Mouse (Mus musculus): ENCODE measurements around the gene Ccdc51. TPM values are rescaled to one million over a fixed set of nuclear protein-coding genes. Genes with fewer than 3 reads are reported as not detected.

Ccdc51 gene
- polyA plus RNA-seq, 1 experiment from 2014 or later = 10.6 TPM

DNA sequence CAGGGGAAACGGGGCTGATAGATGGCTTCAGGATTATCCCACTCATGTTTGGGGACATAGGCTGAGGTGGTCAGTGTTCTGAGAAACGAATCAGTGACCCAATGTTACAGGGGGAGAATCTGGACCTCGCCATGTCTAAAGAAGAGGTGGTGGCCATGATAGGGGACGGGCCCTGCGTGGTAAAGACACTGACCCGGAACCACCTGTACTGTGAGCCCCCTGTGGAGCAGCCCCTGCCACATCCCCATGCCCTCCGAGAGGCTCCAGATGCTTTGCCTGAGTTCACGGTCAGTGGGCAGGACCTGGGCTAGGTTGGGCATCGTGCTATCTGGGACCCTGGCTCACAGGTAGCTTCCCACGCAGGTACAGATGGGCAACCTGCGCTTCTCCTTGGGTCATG is 27.9 kb downstream of the Ccdc51 start:
- no peak for TF ChIP-seq CTCF (IDR thresholded peaks at IDR 0.05; ENCODE audit: low read depth)
- 94% methylated on average over 11 of the region's 11 CpGs for WGBS
- Histone ChIP-seq H3K27me3 (ENCODE audit: insufficient read depth, low read length) (no peaks in the 10 kb centered on the region), H3K36me3 (ENCODE audit: insufficient read depth) (peaks cover 98% of the 10 kb centered on the region), H3K27ac (ENCODE audit: low read depth) (no peak overlapping the region), H3K9me3 (ENCODE audit: low read depth, low read length) (no peaks in the 10 kb centered on the region), H3K4me1 (ENCODE audit: insufficient read depth) (no peaks in the 10 kb centered on the region), H3K4me2 (no peak overlapping the region), H3K4me3 (ENCODE audit: low read depth, low read length) (no peak overlapping the region), H3K9ac (no peak overlapping the region)
- DNase-seq (no peak), ATAC-seq (ENCODE audit: insufficient read depth) (no peak)

DNA sequence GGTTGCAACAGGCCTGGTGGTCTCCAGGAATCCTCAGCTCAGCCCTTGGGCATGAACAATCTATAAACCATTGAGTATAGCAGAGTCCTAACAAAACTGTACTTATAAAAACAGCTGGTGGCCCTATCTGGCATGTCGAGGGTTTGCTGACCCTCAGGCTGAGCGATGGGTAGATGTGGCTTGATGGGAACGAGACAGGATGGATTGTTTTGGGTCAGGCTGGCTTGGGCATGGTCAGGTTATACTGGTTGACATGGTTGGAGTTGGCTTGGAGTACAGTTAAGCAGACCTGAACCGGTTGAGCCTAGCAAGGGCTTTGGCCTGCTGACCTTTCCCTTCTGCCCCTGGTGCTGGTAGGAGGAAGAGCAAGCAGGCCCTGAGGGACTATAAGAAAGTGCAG is 28.8 kb downstream of the Ccdc51 start:
- 88% methylated on average over 4 of the region's 4 CpGs for WGBS
- Histone ChIP-seq H3K27me3 (ENCODE audit: insufficient read depth, low read length) (no peaks in the 10 kb centered on the region), H3K9me3 (ENCODE audit: low read depth, low read length) (no peaks in the 10 kb centered on the region), H3K4me3 (ENCODE audit: low read depth, low read length) (no peak overlapping the region), H3K27ac (ENCODE audit: low read depth) (no peak overlapping the region), H3K4me2 (no peak overlapping the region), H3K9ac (no peak overlapping the region), H3K36me3 (ENCODE audit: insufficient read depth) (peaks cover 98% of the 10 kb centered on the region), H3K4me1 (ENCODE audit: insufficient read depth) (no peaks in the 10 kb centered on the region)
- ATAC-seq (ENCODE audit: insufficient read depth) (no peak), DNase-seq (no peak)
- no peak for TF ChIP-seq CTCF (IDR thresholded peaks at IDR 0.05; ENCODE audit: low read depth)

DNA sequence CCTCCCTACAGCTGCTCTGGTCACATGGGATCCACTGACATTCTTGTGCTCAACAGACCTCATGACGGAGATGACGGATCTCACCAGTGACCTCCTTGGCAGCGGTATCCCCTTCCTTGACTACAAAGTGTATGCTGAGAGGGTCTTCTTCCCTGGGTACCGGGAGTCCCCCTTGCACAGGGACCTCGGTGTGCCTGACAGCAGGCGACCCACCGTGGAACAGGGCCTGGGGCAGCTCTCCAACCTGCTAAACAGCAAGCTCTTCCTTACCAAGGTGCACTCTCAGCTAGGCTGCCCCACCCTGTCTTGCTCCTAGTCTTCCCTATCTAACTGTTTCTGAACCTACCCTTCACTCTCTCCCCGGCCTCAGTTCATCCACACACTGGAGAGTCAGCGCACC is 29.3 kb downstream of the Ccdc51 start:
- no peak for TF ChIP-seq CTCF (IDR thresholded peaks at IDR 0.05; ENCODE audit: low read depth)
- Histone ChIP-seq H3K4me1 (ENCODE audit: insufficient read depth) (no peaks in the 10 kb centered on the region), H3K36me3 (ENCODE audit: insufficient read depth) (peaks cover 98% of the 10 kb centered on the region), H3K27ac (ENCODE audit: low read depth) (no peak overlapping the region), H3K4me2 (no peak overlapping the region), H3K4me3 (ENCODE audit: low read depth, low read length) (no peak overlapping the region), H3K9ac (no peak overlapping the region), H3K27me3 (ENCODE audit: insufficient read depth, low read length) (no peaks in the 10 kb centered on the region), H3K9me3 (ENCODE audit: low read depth, low read length) (no peaks in the 10 kb centered on the region)
- WGBS = 91% methylated on average over 9 of the region's 9 CpGs
- ATAC-seq (ENCODE audit: insufficient read depth) (no peak), DNase-seq (no peak)

GRCm38 (mm10) chr9:109113331-109113730 is 31.0 kb downstream of the Ccdc51 start:
- ATAC-seq (ENCODE audit: insufficient read depth) = no peak
- H3K9ac ChIP-seq = no peak overlapping the region
- DNase-seq = no peak

GRCm38 (mm10) chr9:109114276-109114675 is 32.0 kb downstream of the Ccdc51 start:
- 95% methylated on average over 11 of the region's 11 CpGs for WGBS
- Histone ChIP-seq H3K9ac (no peak overlapping the region), H3K27me3 (ENCODE audit: insufficient read depth, low read length) (no peaks in the 10 kb centered on the region), H3K27ac (ENCODE audit: low read depth) (no peak overlapping the region), H3K4me3 (ENCODE audit: low read depth, low read length) (no peak overlapping the region), H3K4me2 (no peak overlapping the region), H3K4me1 (ENCODE audit: insufficient read depth) (no peaks in the 10 kb centered on the region), H3K9me3 (ENCODE audit: low read depth, low read length) (no peaks in the 10 kb centered on the region), H3K36me3 (ENCODE audit: insufficient read depth) (peaks cover 100% of the 10 kb centered on the region)
- no peak for ATAC-seq (ENCODE audit: insufficient read depth)
- no peak for DNase-seq
- TF ChIP-seq CTCF (IDR thresholded peaks at IDR 0.05; ENCODE audit: low read depth) = no peak

More at GRCm38 (mm10) chr9:109113331-109113730, 31.0 kb downstream of the Ccdc51 start:
- WGBS = 84% methylated on average over 8 of the region's 8 CpGs
- no peak overlapping the region for H3K4me3 ChIP-seq (ENCODE audit: low read depth, low read length)
- H3K27me3 ChIP-seq (ENCODE audit: insufficient read depth, low read length) = no peaks in the 10 kb centered on the region
- H3K4me2 ChIP-seq = no peak overlapping the region
- no peak overlapping the region for H3K27ac ChIP-seq (ENCODE audit: low read depth)
- TF ChIP-seq CTCF (IDR thresholded peaks at IDR 0.05; ENCODE audit: low read depth) = no peak
- H3K4me1 ChIP-seq (ENCODE audit: insufficient read depth) = no peaks in the 10 kb centered on the region
- no peaks in the 10 kb centered on the region for H3K9me3 ChIP-seq (ENCODE audit: low read depth, low read length)
- H3K36me3 ChIP-seq (ENCODE audit: insufficient read depth) = peaks cover 100% of the 10 kb centered on the region

DNA sequence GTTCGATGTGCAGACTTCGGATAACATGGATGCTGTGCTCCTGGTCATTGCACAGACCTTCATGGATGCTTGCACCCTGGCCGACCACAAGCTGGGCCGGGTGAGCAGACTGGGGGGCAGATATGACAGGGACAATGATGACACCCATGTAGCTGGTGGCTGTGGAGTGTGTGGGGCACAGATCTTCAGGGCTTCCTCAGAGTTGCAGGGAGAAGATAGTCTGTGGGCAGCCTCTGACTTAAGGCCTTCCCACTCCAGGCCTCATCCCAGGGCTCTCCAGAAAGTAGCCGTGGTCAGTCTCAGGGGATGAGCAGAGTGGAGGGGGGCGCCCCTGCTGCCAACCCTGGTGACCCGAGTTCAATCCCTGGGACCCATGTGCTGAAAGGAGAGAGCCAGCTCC is 32.6 kb downstream of the Ccdc51 start:
- H3K4me2 ChIP-seq = no peak overlapping the region
- no peak for TF ChIP-seq CTCF (IDR thresholded peaks at IDR 0.05; ENCODE audit: low read depth)
- H3K4me1 ChIP-seq (ENCODE audit: insufficient read depth) = no peaks in the 10 kb centered on the region
- DNase-seq = no peak
- no peaks in the 10 kb centered on the region for H3K27me3 ChIP-seq (ENCODE audit: insufficient read depth, low read length)
- no peaks in the 10 kb centered on the region for H3K9me3 ChIP-seq (ENCODE audit: low read depth, low read length)
- ATAC-seq (ENCODE audit: insufficient read depth) = no peak
- peaks cover 98% of the 10 kb centered on the region for H3K36me3 ChIP-seq (ENCODE audit: insufficient read depth)
- no peak overlapping the region for H3K27ac ChIP-seq (ENCODE audit: low read depth)
- H3K4me3 ChIP-seq (ENCODE audit: low read depth, low read length) = no peak overlapping the region
- no peak overlapping the region for H3K9ac ChIP-seq
- WGBS = 88% methylated on average over 7 of the region's 7 CpGs

DNA sequence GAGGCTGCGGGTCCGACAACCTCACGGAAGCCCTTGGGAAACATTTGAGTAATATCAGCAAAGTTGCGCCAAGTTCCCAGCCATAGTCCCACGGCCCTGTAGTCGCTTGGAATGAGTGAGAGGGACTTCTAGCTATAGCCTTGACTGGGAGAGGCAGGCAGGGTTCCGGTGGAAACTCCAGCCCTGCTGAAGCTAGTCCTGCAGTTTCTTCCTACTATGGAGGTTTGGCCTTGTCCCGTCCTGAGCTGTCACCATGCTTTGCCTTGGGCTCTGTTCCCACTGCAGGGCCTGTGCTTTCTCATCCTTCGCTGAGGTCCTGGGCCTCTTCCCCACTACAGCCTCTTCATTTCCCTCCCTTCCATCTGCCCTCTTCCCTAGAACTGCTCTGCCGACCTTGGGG is 33.9 kb downstream of the Ccdc51 start:
- Histone ChIP-seq H3K4me2 (no peak overlapping the region), H3K4me3 (ENCODE audit: low read depth, low read length) (no peak overlapping the region), H3K4me1 (ENCODE audit: insufficient read depth) (no peaks in the 10 kb centered on the region), H3K36me3 (ENCODE audit: insufficient read depth) (peaks cover 87% of the 10 kb centered on the region), H3K9me3 (ENCODE audit: low read depth, low read length) (no peaks in the 10 kb centered on the region), H3K9ac (no peak overlapping the region), H3K27me3 (ENCODE audit: insufficient read depth, low read length) (no peaks in the 10 kb centered on the region), H3K27ac (ENCODE audit: low read depth) (no peak overlapping the region)
- 89% methylated on average over 10 of the region's 10 CpGs for WGBS
- TF ChIP-seq CTCF (IDR thresholded peaks at IDR 0.05; ENCODE audit: low read depth) = no peak
- ATAC-seq (ENCODE audit: insufficient read depth) (no peak), DNase-seq (no peak)

DNA sequence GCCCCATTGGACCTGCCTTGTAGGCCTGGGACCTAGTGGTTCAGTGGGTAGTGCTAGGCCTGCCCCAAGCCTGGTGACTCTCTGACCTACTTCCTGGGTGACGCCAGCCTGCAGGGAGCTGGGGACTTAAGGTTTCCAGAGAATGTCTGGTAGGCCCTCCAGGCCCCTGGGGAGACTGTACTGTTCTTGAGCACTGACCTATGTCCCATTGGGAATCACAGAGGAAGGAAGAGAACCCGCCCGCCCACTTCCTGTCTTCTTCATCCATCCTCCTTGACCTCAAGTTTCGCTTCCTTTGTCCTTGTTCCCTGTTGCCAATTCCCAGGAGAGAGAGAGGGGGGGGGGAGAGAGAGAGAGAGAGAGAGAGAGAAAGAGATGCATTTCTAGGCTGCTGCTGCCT is 35.8 kb downstream of the Ccdc51 start:
- no peak for ATAC-seq (ENCODE audit: insufficient read depth)
- DNase-seq = peak; percentile 11
- H3K36me3 ChIP-seq (ENCODE audit: insufficient read depth) = peaks cover 68% of the 10 kb centered on the region

More for the DNA sequence above, 35.8 kb downstream of the Ccdc51 start:
- H3K4me1 ChIP-seq (ENCODE audit: insufficient read depth) = no peaks in the 10 kb centered on the region
- H3K9me3 ChIP-seq (ENCODE audit: low read depth, low read length) = no peaks in the 10 kb centered on the region
- no peak overlapping the region for H3K27ac ChIP-seq (ENCODE audit: low read depth)
- no peak for TF ChIP-seq CTCF (IDR thresholded peaks at IDR 0.05; ENCODE audit: low read depth)
- H3K4me3 ChIP-seq (ENCODE audit: low read depth, low read length) = no peak overlapping the region
- WGBS = 86% methylated on average over 4 of the region's 4 CpGs
- no peak overlapping the region for H3K4me2 ChIP-seq
- no peaks in the 10 kb centered on the region for H3K27me3 ChIP-seq (ENCODE audit: insufficient read depth, low read length)
- H3K9ac ChIP-seq = no peak overlapping the region
